Mouse (Mus musculus) testis, adult 10 weeks (tissue): ENCODE measurements around the gene Kat8. TPM values are rescaled to one million over a fixed set of nuclear protein-coding genes. Genes with fewer than 3 reads are reported as not detected.

Experiments
- polyA plus RNA-seq: library from polyadenylated mRNA; stranded (reverse); fragments of 350-450 nt; fragmentation: Illumina TruSeq; extraction: RNeasy Lipid Tissue Mini Kit (QIAGEN cat#74804); gene quantifications from one replicate; pipeline ENCODE4 v1.2.3, GENCODE M21; 2014; ENCODE audit warnings: low read depth, low replicate concordance

The Kat8 gene
- polyA plus RNA-seq: 52.0 TPM

GRCm38 (mm10) chr7:127912190-127912871 lies at the start of gene Kat8:
Gene Kat8 (plus strand): TSS chr7:127912516.

GRCm38 (mm10) chr7:127876041-127876466 lies 36.3 kb upstream of the Kat8 start, which contains the start of gene Zfp646:
Gene Zfp646 (plus strand): TSS chr7:127876221.

GRCm38 (mm10) chr7:127876467-127877348 lies 35.6 kb upstream of the Kat8 start, which contains the start of gene Zfp668:
Gene Zfp668 (minus strand): TSS chr7:127876828.

GRCm38 (mm10) chr7:127890798-127891197 lies 21.5 kb upstream of the Kat8 start, which contains the start of gene Prss53:
Gene Prss53 (minus strand): TSS chr7:127890970.

GRCm38 (mm10) chr7:127895442-127895841 lies 16.9 kb upstream of the Kat8 start, which contains the start of the genes Gm21974 and Vkorc1:
Gene Gm21974 (minus strand): TSS chr7:127895454.
Gene Vkorc1 (minus strand): TSS chr7:127895617.

GRCm38 (mm10) chr7:127903971-127904796 lies 8.1 kb upstream of the Kat8 start, which contains the start of gene Bckdk:
Gene Bckdk (plus strand): TSS chr7:127904082.

GRCm38 (mm10) chr7:127929923-127930322 lies 17.6 kb downstream of the Kat8 start, which contains the start of gene Prss8:
Gene Prss8 (minus strand): TSS chr7:127930104.

GRCm38 (mm10) chr7:127946470-127947023 lies 34.2 kb downstream of the Kat8 start, which contains the start of gene Prss36:
Gene Prss36 (minus strand): TSS chr7:127946725.

GRCm38 (mm10) chr7:127967004-127967921 lies 54.9 kb downstream of the Kat8 start, which contains the start of gene Fus:
Gene Fus (plus strand): TSS chr7:127967457.

Other genes starting within 250 kb of the Kat8 start
- 3.0 TPM for gene Bcl7c, start 203.6 kb upstream of the Kat8 start, polyA plus RNA-seq
- 5.1 TPM for gene Ctf1, start 199.8 kb upstream of the Kat8 start, polyA plus RNA-seq
- not detected for gene Ctf2, start 180.3 kb upstream of the Kat8 start, polyA plus RNA-seq
- 2.2 TPM for gene Fbxl19, start 168.0 kb upstream of the Kat8 start, polyA plus RNA-seq
- 1.1 TPM for gene Orai3, start 142.7 kb upstream of the Kat8 start, polyA plus RNA-seq
- 7.2 TPM for gene Setd1a, start 135.8 kb upstream of the Kat8 start, polyA plus RNA-seq
- not detected for gene Gm49388, start 126.9 kb upstream of the Kat8 start, polyA plus RNA-seq
- gene Hsd3b7, start 111.9 kb upstream of the Kat8 start, polyA plus RNA-seq: 1.9 TPM
- 3.1 TPM for gene Stx4a, start 88.2 kb upstream of the Kat8 start, polyA plus RNA-seq
- 0.49 TPM for gene Stx1b, start 88.0 kb upstream of the Kat8 start, polyA plus RNA-seq
- 21.3 TPM for gene Zfp646, start 36.3 kb upstream of the Kat8 start, polyA plus RNA-seq
- gene Zfp668, start 35.7 kb upstream of the Kat8 start, polyA plus RNA-seq: 0.91 TPM
- gene Prss53, start 21.5 kb upstream of the Kat8 start, polyA plus RNA-seq: not detected
- not detected for gene Gm21974, start 17.1 kb upstream of the Kat8 start, polyA plus RNA-seq
- 12.4 TPM for gene Vkorc1, start 16.9 kb upstream of the Kat8 start, polyA plus RNA-seq
- 0.62 TPM for gene Bckdk, start 8.4 kb upstream of the Kat8 start, polyA plus RNA-seq
- gene Prss8, start 17.6 kb downstream of the Kat8 start, polyA plus RNA-seq: not detected
- not detected for gene Prss36, start 34.2 kb downstream of the Kat8 start, polyA plus RNA-seq
- gene Fus, start 54.9 kb downstream of the Kat8 start, polyA plus RNA-seq: 440 TPM
- gene Pycard, start 81.4 kb downstream of the Kat8 start, polyA plus RNA-seq: 0.52 TPM
- gene Trim72, start 91.4 kb downstream of the Kat8 start, polyA plus RNA-seq: not detected
- 0.57 TPM for gene Itgam, start 150.1 kb downstream of the Kat8 start, polyA plus RNA-seq
- not detected for gene Gm49368, start 150.2 kb downstream of the Kat8 start, polyA plus RNA-seq
- 0.11 TPM for gene Itgax, start 217.0 kb downstream of the Kat8 start, polyA plus RNA-seq
- 18.0 TPM for gene Itgad, start 241.9 kb downstream of the Kat8 start, polyA plus RNA-seq